Mouse (Mus musculus) heart, embryonic 13.5 days (tissue): ENCODE results near the gene Hdac2. TPM values are rescaled to one million over a fixed set of nuclear protein-coding genes. Genes with fewer than 3 reads are reported as not detected.

Experiments
- ATAC-seq: fragments of 200-750 bp; cut with Nextera tagmentation; 2 replicates; pipeline ENCODE4 v1.8.0; 2017; ENCODE audit warnings: moderate TSS enrichment; ENCODE audit not compliant: insufficient number of reproducible peaks, low FRiP score, low TSS enrichment; ENCODE audit errors: extremely low read depth
- H3K27ac ChIP-seq: fragments of 300-500 bp; sonication (generic); replicated peaks from 2 replicates; pipeline ENCODE4 v1.5.1; 2015; ENCODE audit warnings: moderate library complexity, mild to moderate bottlenecking, inconsistent platforms
- H3K27me3 ChIP-seq: fragments of 300-500 bp; sonication (generic); replicated peaks from 2 replicates; pipeline ENCODE4 v1.6.1; 2015; ENCODE audit warnings: mild to moderate bottlenecking, inconsistent platforms
- H3K36me3 ChIP-seq: fragments of 300-500 bp; sonication (generic); 2 replicates; pipeline ENCODE4 v1.6.1; 2015; ENCODE audit warnings: mild to moderate bottlenecking, inconsistent platforms
- H3K4me1 ChIP-seq: fragments of 300-500 bp; sonication (generic); 2 replicates; pipeline ENCODE4 v1.6.1; 2015; ENCODE audit warnings: inconsistent platforms
- H3K4me2 ChIP-seq: fragments of 300-500 bp; sonication (generic); 2 replicates; pipeline ENCODE4 v1.6.1; 2015; ENCODE audit warnings: inconsistent platforms, mild to moderate bottlenecking, moderate library complexity
- H3K4me3 ChIP-seq: fragments of 300-500 bp; sonication (generic); 2 replicates; pipeline ENCODE4 v1.5.1; 2015; ENCODE audit warnings: moderate library complexity, mild to moderate bottlenecking, inconsistent platforms
- H3K9ac ChIP-seq: fragments of 300-500 bp; sonication (generic); 2 replicates; pipeline ENCODE4 v1.6.1; 2015; ENCODE audit warnings: inconsistent platforms, mild to moderate bottlenecking, moderate library complexity
- H3K9me3 ChIP-seq: fragments of 300-500 bp; sonication (generic); 2 replicates; pipeline ENCODE4 v1.6.1; 2016; ENCODE audit warnings: inconsistent platforms
- WGBS: fragments of 180-500 bp; shearing (Covaris S2); methylation state at CpG from one replicate; pipeline ENCODE4 v1.1.7; 2015; ENCODE audit warnings: mixed read lengths; 5-methylcytosine and 5-hydroxymethylcytosine counted together
- polyA plus RNA-seq: library from polyadenylated mRNA; unstranded; fragments of >200 nt; fragmentation: Nextera tagmentation; extraction: Ambion mirVana; gene quantifications from 2 replicates; pipeline ENCODE4 v1.2.1, GENCODE M21; 2015

The Hdac2 gene
- polyA plus RNA-seq, 1 experiment from 2014 or later = 146 TPM

DNA sequence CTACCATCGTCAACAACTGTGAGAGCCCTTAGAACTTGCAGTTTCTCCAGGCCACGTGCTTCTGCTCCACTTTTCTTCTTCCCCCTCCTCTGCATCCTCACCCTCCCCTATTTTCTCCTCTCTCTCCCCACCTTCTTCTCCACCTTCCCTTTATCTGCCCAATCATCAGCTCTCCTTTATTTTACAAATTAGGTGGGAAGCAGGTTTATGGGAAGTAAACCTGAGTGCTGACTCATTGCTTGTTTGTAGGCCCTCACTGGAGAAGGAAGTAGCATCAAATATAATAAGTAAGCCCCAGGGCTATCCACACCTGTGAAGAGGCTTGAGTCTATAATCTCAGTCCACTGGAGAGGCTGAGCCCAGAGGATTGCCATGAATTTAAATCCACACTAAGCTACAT lies 26.5 kb downstream of the Hdac2 start:
- no peak for ATAC-seq
- no peaks in the 10 kb centered on the region for H3K27me3 ChIP-seq

DNA sequence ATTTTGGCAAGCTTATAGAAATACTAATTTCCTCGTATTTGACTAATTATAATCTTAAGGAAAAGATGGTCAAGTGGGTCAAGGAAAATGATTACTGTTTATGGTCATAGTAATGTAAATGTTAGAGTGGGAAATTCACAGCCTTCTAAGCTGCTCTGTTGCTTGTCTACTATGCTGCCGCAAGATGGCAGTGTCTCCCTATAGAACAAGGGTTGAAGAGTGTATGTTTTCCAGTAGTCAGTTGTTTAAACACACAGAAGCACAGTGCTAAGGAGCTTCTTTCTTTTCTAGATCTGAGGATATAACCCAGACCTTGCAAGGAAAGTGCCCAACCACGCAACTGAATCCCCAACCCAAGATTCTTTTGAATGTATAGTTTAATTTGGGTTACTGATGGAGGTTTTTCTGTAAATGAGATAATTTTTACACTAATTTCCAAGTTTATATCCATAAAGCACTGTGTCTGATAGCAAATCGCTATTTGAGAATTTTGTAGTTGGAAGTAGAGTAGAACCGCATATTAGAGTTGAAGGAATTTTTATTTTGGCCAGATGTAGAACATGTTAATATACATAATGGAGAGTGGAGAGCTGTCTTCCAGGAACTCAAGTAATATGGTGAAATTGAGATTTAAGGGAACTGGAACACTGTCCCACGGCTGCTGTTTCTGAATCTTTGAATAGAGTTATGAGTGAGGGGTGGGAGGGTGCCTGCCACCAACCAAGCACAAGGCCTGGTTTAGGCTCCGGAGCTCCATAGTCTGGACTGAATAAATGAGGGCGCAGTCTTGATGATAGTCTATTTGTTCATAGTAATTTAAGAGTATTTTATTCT lies 40.1 kb downstream of the Hdac2 start:
- no peaks in the 10 kb centered on the region for H3K36me3 ChIP-seq
- no peaks in the 10 kb centered on the region for H3K27me3 ChIP-seq
- no peaks in the 10 kb centered on the region for H3K9me3 ChIP-seq
- H3K4me3 ChIP-seq = no peak overlapping the region
- no peak overlapping the region for H3K9ac ChIP-seq
- H3K4me1 ChIP-seq = no peaks in the 10 kb centered on the region
- no peak overlapping the region for H3K4me2 ChIP-seq
- no peak overlapping the region for H3K27ac ChIP-seq
- 46% methylated on average over 8 of the region's 8 CpGs for WGBS
- no peak; the same call in 1 of the 2 replicates for ATAC-seq

More for the DNA sequence above, 26.5 kb downstream of the Hdac2 start:
- no peak overlapping the region for H3K9ac ChIP-seq
- peaks cover 98% of the 10 kb centered on the region for H3K36me3 ChIP-seq
- 92% methylated on average over 2 of the region's 2 CpGs for WGBS
- no peak overlapping the region for H3K4me3 ChIP-seq
- H3K4me2 ChIP-seq = no peak overlapping the region
- peaks cover 13% of the 10 kb centered on the region; the same call in 1 of the 2 replicates for H3K9me3 ChIP-seq
- H3K27ac ChIP-seq = no peak overlapping the region
- H3K4me1 ChIP-seq = no peaks in the 10 kb centered on the region

DNA sequence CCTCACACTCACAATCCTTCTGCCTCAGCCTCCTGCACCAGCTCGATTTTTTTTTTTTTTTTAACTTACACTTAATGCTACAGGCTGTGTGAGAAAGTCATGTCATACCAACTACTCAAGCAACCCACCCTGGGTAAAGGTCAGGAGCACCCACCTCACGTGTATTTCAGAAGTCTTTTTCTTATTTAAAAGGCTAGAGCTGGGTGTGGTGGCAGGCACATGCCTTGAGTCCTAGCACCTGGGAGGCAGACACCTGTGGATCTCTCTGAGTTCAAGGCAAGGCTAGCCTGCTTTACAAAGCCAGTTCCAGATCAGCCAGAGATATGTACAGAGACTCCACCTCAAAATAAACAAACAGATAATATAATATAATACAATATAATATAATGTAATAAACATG lies 41.4 kb downstream of the Hdac2 start:
- no peaks in the 10 kb centered on the region for H3K4me1 ChIP-seq
- no peaks in the 10 kb centered on the region for H3K27me3 ChIP-seq
- H3K9ac ChIP-seq = no peak overlapping the region
- ATAC-seq = no peak
- H3K4me2 ChIP-seq = no peak overlapping the region
- no peak overlapping the region for H3K4me3 ChIP-seq
- H3K27ac ChIP-seq = no peak overlapping the region
- 51% methylated on average over 2 of the region's 2 CpGs for WGBS
- H3K36me3 ChIP-seq = no peaks in the 10 kb centered on the region
- no peaks in the 10 kb centered on the region for H3K9me3 ChIP-seq

DNA sequence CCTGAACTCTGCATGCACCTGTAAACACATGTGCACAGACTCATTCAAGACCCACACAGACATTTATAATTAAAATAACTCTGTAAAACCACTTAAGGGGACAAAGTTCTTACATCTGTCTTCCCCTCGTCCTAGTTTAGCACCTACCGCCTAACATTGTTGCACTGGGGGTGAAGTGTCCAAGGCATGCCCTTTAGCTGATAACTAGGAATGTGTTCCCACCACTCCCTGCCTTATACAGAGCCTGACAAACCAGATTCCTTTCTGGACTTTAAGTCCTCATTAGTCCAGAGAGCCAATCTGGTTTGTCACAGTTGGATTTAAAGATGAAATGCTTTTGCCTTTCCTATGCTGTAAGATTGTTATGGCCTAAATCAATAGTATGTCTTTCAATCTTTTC lies 41.9 kb downstream of the Hdac2 start:
- Histone ChIP-seq H3K27ac (no peak overlapping the region), H3K4me1 (no peaks in the 10 kb centered on the region), H3K9me3 (no peaks in the 10 kb centered on the region), H3K4me3 (no peak overlapping the region), H3K27me3 (no peaks in the 10 kb centered on the region), H3K4me2 (no peak overlapping the region), H3K9ac (no peak overlapping the region), H3K36me3 (no peaks in the 10 kb centered on the region)
- 37% methylated on average over 2 of the region's 2 CpGs for whole genome bisulfite sequencing
- ATAC-seq = no peak

DNA sequence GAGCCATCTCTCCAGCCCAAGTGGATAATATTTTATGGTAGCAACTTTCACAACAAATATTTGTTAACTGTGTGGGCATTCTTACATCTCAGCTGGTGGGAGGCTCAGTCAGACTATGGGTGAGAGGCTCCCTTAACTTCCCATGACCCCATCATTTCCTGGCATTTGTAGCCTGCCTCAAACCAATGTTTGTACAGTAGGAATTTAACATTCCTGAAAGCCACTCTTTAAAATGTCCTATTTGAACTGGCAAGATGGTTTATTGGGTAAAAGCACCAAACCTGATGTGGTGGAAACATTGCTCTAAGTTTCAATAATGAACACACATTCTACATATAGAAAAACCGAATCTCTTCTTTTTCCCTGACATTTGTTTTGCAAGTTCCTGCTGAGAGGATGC lies 50.0 kb downstream of the Hdac2 start:
- no peaks in the 10 kb centered on the region for H3K4me1 ChIP-seq
- 56% methylated on average over 1 of the region's 1 CpGs for WGBS
- no peak overlapping the region for H3K9ac ChIP-seq
- H3K36me3 ChIP-seq = no peaks in the 10 kb centered on the region
- no peak overlapping the region for H3K4me3 ChIP-seq
- H3K9me3 ChIP-seq = no peaks in the 10 kb centered on the region
- H3K4me2 ChIP-seq = no peak overlapping the region
- ATAC-seq = no peak
- no peaks in the 10 kb centered on the region for H3K27me3 ChIP-seq
- no peak overlapping the region for H3K27ac ChIP-seq

DNA sequence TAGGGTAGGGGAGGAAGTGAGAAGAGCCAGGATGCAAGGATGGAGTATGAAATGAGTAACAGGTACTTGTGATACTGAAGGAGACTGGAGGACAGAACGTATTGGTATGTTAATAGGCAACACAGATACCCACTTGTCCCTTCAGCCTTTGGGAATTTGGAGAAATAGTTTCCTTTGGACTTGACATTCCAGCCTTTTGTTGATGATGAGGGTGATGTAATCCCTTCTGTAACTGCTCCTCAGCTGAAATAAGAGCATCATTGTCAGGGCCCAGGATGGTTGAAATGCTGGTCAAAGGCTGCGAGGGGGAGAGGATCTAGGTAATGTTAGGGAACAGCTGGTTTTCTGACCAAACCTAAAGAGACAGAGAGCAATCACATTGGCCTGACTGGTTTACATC lies 54.3 kb downstream of the Hdac2 start:
- Histone ChIP-seq H3K9ac (no peak overlapping the region), H3K27ac (no peak overlapping the region)
- ATAC-seq = no peak

DNA sequence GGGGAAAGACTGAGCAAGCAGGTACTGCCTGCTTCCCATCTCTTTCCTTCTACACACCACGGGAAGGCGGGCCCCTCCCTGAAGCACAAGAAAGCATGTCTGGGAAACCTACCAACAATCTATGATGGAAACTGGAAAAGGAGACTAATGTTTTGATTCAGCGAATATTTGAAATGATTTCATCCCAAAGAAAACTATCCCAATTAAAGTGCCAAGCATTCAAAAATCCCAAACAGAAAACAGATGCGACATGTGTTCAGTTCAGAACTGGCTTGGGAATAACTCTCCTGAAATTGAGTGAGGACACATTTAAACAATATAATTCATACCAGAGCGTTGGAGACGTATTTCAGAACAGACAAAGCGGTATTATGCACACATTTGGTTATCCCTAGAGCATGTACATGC lies 60.8 kb downstream of the Hdac2 start:
- ATAC-seq = no peak

More for the DNA sequence above, 54.3 kb downstream of the Hdac2 start:
- Histone ChIP-seq H3K4me2 (no peak overlapping the region), H3K4me1 (no peaks in the 10 kb centered on the region), H3K27me3 (no peaks in the 10 kb centered on the region), H3K4me3 (no peak overlapping the region), H3K36me3 (no peaks in the 10 kb centered on the region), H3K9me3 (no peaks in the 10 kb centered on the region)
- WGBS = 52% methylated on average over 2 of the region's 2 CpGs

DNA sequence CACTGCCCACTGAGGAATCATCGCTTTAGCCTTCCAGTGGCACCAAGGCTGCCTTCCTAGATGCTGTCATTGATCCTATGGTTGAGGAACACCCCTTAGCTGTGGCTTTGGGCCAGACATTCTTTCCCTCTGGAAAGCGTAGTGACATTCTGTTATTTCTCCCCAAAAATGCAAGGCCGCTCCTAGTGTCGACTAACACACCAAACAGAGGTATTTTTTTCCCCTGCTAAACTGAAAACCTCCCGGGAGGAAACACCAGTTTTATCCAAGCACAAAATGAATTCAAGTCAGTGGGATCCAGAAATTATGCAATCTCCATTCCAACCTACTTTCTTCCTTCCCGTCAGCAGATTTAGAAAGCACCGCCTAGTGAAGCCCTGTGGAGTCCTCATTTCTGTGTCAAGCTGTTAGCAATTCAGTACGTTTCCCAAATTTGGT lies 73.3 kb downstream of the Hdac2 start:
- no peak for ATAC-seq
- Histone ChIP-seq H3K4me1 (no peaks in the 10 kb centered on the region), H3K36me3 (no peaks in the 10 kb centered on the region), H3K27ac (no peak overlapping the region), H3K9ac (no peak overlapping the region), H3K9me3 (no peaks in the 10 kb centered on the region), H3K4me3 (no peak overlapping the region), H3K27me3 (no peaks in the 10 kb centered on the region), H3K4me2 (no peak overlapping the region)
- 69% methylated on average over 8 of the region's 8 CpGs for WGBS

More for the DNA sequence above, 60.8 kb downstream of the Hdac2 start:
- Histone ChIP-seq H3K27me3 (no peaks in the 10 kb centered on the region), H3K9me3 (0 out of 2 replicates have a peak, but pooled peaks cover 2% of the 10 kb centered on the region), H3K4me2 (no peak overlapping the region), H3K4me1 (no peaks in the 10 kb centered on the region), H3K4me3 (no peak overlapping the region), H3K36me3 (no peaks in the 10 kb centered on the region), H3K27ac (no peak overlapping the region), H3K9ac (no peak overlapping the region)
- WGBS = 75% methylated on average over 7 of the region's 7 CpGs

Other genes with a start within 250 kb of the Hdac2 start
- 48.6 and 51.1 TPM in 2 replicates for gene Marcks, start 164.4 kb downstream of the Hdac2 start, polyA plus RNA-seq